Comparison of ENCODE assay signal across 14 mouse cellular contexts in genomic region chr10:41470693-41471092, GRCm38 (mm10). TPM values are rescaled to one million over a fixed set of nuclear protein-coding genes. Genes with fewer than 3 reads are reported as not detected.
"Had no signal": no experiment of that assay in that cellular context is flagged by ENCODE, and none has a peak within 500 bp of the region (broad histone marks: within the 10 kb centered on the region; RNA-seq: fewer than 3 reads in every experiment).

No protein-coding gene starts in this region.

- H3K4me3 ChIP-seq: left cerebral cortex, adult 2 months; limb, embryonic 15.5 days; midbrain, embryonic 12.5 days; neural tube, embryonic 12.5 days; stomach, embryonic 15.5 days had no signal

- H3K4me2 ChIP-seq: limb, embryonic 15.5 days; midbrain, embryonic 12.5 days; neural tube, embryonic 12.5 days; stomach, embryonic 15.5 days had no signal

- H3K27ac ChIP-seq: left cerebral cortex, adult 2 months; limb, embryonic 15.5 days; liver, embryonic 14.5 days; midbrain, embryonic 12.5 days; neural tube, embryonic 12.5 days; stomach, embryonic 15.5 days had no signal

- H3K27me3 ChIP-seq: limb, embryonic 15.5 days; neural tube, embryonic 12.5 days; stomach, embryonic 15.5 days had no signal

- DNase-seq: kidney, adult 2 months; kidney, postnatal 25 days; lung, adult 18-20 months; right cerebral cortex, postnatal 4 days; thymus, postnatal 4 days had no signal

- H3K9me3 ChIP-seq: limb, embryonic 15.5 days; midbrain, embryonic 12.5 days; neural tube, embryonic 12.5 days; stomach, embryonic 15.5 days had no signal

- H3K36me3 ChIP-seq: stomach, embryonic 15.5 days had no signal

- H3K9ac ChIP-seq: limb, embryonic 15.5 days; liver, embryonic 14.5 days; midbrain, embryonic 12.5 days; neural tube, embryonic 12.5 days; stomach, embryonic 15.5 days had no signal

RNA-seq across cellular contexts. Expression of gene Ppil6, which starts 19.5 kb away (rescaled TPM):
- total RNA-seq: megakaryocyte-erythroid progenitor cell, adult 5-6 weeks; neutrophil, adult 5-6 weeks had no signal
- polyA plus RNA-seq: liver, embryonic 14.5 days; spleen, adult 2 months had no signal
